Mouse (Mus musculus) R1 (cell line): Measurements from ENCODE around the gene Fgf7.

Experiments used
- DNase-seq: peaks from one replicate; pipeline ENCODE4 v3.0.0-alpha.2; 2018; ENCODE audit warnings: low read depth, low spot score

Fgf7 gene

DNA sequence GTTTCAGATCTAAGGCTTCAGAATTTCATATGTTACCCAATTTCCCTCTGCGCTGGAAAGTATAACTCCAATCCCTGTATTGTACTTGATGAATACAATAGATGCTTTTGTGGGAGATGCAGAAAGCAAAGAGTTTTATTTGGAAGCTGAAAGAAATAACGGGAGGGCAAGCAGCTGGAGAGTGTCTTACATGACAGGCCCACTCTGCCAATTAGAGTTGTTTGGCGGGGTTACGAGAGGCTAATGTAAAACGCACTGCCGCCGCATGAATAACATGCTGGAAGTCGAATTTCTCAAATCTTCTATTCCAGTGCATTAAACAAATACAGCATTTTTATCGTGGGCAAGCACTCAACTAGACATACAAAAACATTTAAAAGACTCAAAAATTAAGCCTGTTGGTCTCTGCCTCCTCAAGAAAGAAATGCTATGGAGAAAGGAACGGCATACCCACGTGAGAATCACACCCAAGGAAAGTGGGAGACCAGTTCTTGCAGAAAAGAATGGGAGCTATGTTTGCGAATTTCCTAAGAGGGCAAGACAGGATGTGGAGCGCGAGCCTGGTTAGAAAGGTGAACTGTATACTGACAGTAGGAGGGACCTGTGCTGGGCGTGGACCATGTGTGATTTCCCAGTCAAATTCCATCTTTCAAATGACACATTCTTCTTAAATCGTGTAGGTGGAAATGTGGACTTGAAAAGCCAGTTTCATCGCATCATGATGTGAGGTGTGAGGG lies 26.7 kb downstream of the Fgf7 start:
- peak; percentile 7 for DNase-seq

DNA sequence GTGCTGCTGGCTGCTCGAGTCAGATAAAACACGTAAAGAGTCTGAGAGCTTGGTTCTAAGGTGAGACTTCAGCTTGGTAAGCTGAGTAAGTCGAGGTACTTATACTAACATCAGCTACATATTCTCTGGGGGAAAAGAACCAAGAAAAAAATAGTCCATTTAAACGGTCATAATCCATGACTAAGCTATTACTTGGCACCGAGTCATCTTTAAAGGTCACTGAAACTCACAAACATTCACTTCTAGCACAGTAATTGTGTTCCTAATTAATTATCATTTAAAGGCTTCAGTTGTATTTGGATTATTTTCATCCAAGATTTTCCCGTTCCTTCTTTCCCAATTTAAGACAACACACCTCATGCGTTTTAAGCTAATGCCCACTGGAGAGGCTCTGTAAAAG lies 28.4 kb downstream of the Fgf7 start:
- DNase-seq, result no peak

DNA sequence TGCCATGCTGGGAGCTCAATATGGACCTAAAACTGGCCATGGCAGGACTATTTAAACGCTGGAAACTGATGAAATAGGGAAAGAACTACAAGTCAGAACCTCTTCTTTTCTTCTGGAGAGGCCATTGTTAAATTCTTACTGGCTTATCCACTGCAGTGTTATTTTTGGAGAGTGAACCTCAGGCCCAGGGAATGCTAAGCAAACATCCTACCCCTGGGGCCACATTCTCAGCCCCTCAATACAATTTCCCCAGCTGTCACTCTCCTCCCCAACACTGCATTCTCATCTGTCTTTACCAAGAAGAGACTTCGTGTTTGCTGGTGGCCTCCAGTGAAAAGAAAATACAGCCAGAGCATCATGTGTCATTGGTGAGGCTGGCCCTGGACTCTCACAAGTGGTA lies 30.4 kb downstream of the Fgf7 start:
- no peak for DNase-seq

DNA sequence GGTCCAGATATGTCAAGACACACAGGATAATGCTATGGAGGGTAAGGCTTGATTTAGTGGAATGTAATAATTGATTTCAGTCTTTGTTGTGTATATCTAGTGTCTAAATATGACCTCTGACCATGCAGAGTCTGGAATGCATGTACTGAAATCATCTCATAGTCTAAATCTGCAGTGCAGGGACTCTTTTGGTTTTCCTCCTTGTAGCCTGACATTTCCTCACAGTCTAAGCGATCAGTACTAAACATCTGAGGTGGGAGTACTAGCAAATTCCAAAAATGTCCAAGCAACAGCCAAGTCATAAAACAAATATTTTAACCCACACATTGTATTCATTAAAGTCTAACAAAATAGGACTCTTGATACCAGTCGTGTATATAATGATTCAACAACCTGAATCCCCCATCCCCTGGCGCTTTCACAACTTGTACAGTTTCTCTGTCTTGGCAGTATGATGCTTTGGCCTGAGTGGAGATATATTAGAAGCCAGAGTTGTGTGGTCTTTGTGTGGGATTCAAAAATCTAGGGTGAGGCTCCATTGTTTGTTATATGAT lies 30.9 kb downstream of the Fgf7 start:
- no peak for DNase-seq

DNA sequence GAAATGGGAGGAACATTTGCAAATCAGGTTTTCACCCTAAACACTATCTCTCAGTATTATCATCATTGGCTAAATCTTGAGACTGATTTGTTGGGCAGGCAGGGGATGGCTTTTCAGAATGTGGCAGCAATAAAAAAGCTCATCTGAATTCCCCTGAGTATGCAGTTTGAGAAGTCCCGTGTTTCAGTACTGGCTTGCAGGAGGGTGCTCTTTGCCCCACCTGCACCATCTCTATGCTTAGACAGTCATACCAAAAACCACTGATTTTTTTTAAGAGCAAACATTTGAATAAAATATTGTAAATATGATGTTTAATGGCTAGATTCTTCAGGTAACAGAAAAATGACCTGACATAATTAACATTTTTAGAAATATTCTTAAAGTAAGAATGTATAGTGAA lies 35.3 kb downstream of the Fgf7 start:
- no peak for DNase-seq

DNA sequence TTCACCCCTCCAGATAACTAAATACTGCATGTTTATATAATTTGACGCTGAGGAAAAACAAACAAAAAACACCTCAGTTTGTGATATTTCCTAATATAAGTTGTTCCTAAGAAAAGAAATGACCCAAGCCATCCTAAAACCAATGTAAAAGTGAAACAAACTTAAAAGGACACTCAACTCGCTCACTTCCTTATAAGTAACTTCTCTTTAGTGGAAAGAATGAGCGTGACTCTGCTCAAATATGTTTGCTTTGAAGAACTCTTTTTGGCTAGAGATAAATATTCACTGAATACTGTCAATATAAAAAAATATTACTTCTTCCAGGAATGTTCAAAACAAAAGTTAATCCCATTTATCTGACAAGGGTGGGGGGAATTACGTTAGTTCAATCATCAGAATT lies 39.3 kb downstream of the Fgf7 start:
- DNase-seq, result no peak

DNA sequence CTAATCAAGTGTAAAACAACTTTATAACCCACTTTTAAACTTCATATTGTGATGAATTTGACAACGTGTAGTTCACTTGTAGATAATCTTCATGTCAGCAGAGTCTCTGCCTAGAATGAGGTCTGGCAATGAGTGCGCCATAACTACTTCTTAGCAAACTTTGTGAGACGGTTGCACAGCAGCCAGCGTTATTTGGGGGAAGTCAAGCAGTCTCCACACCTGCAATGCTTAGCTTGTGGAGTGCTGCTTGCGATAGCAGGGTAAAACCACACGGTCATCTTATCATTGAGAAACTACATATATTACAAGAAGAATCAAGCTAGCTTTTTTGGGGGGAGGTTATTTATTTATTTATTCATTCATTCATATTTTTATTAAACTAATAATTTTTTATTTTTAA lies 42.0 kb downstream of the Fgf7 start:
- DNase-seq, result no peak

DNA sequence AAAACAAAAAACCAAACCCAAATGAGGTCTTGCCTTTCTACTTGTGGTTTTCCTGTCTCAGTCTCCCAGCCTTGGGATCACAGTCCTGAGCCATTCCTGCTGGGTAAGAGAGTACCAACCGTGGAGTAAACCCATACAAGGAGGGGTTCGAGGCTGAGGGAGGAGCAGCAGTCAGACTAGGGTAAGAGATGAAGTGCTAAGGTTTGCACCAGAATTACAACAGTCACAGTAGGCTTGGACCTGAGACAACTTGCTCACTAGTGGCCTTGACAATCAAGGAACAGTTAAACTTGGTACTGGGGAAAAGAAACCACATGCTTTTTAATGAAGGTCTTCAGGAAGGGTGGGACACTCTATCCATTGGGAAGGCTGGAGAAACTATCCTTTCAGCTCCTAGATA lies 44.6 kb downstream of the Fgf7 start:
- DNase-seq, result no peak

DNA sequence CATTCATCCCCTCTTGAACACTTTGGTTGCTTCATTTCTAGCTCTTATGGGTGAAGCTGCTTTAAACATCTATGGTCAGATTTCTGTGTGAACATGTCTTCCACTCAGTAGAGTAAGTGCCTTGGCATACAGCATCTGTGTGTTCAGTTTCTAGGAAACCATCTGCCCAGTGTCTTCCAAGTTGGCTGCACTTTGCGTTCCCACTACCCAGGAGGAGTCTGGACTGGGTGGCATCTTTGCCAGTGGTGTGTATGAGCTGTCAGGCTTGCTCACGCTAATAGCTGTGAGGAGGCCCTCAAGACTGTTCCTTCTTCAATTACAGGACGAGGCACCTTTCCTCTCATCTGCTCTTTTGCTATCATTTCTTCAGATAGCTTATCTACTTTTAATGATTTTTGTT lies 49.9 kb downstream of the Fgf7 start:
- DNase-seq, result no peak

DNA sequence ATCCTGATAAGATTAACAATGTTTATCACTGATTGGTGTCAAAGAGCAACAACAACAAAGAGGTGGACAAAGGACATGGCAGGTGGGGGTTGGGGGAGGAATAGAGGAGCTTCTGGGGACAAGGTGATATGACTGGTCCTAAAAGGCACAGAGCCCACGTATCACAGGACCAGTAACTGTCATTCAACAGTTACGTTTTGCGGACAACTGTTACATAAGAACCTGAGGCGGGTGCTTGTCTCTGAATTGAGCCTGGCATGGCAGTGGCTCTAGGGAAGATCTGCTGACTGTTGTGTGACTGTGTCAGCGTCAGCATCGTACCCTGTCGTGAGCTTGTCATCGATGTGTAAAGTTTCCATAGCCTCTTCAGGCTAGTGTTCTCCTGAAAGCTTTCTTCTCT lies 51.7 kb downstream of the Fgf7 start:
- DNase-seq, result no peak

DNA sequence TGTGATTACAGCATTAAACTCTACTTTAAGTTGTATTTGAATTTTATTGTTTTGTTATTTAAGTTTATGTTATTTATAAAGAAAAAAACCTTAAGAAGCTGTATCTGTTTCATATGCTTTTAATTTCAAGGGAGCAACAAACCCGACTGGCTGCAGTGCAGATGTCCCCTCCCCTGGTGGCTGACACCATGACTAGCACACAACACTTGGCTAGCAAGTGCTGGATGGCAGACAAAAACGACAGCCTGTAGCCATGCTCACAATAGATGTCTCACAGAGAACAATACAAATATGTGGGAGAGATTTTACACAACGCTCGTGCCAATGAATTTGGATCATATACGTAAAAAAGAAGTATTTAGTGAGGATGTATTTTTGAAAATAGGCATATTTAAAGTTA lies 56.0 kb downstream of the Fgf7 start:
- DNase-seq, result no peak

DNA sequence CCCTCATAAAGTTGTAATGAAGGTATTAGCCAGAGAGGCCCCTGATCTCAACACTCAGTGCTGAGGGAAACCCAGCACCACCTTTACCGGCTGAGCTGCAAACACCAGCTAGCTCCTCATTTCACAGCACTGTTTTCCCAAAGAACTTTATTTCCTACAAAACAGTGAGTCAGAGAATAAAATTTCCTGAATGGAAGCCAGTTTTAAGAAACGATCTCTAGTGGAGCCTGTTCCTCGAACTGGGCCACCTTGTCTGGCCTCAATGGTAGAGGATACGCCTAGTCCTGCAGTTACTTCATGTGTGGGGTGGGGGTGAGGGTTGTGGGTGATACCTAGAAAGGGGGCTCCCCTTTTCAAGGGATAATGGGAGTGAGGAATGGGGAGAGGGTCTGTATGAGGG lies 60.2 kb downstream of the Fgf7 start:
- no peak for DNase-seq
